Mouse (Mus musculus) ES-Bruce4 (cell line): ENCODE measurements around the gene Zdhhc5. TPM values are rescaled to one million over a fixed set of nuclear protein-coding genes. Genes with fewer than 3 reads are reported as not detected.
A peak's percentile ranks its signal among the peaks of the same experiment; 100 is the strongest.

ENCODE experiments used
- H3K27ac ChIP-seq: 2 replicates; pipeline ENCODE4 v1.5.1; 2012; ENCODE audit warnings: low read length, inconsistent platforms; ENCODE audit not compliant: insufficient read depth
- H3K27me3 ChIP-seq: 2 replicates; pipeline ENCODE4 v1.6.1; 2012; ENCODE audit warnings: mild to moderate bottlenecking, low read length, inconsistent platforms; ENCODE audit not compliant: control insufficient read depth, poor library complexity, insufficient read depth, severe bottlenecking
- H3K36me3 ChIP-seq: 2 replicates; pipeline ENCODE4 v1.6.1; 2012; ENCODE audit warnings: inconsistent platforms, mild to moderate bottlenecking, low read length, moderate library complexity; ENCODE audit not compliant: control insufficient read depth, poor library complexity, insufficient read depth, severe bottlenecking
- H3K4me1 ChIP-seq: one replicate; pipeline ENCODE4 v1.8.1; 2011; ENCODE audit warnings: low read length; ENCODE audit not compliant: control insufficient read depth, insufficient read depth
- H3K4me3 ChIP-seq: 2 replicates; pipeline ENCODE4 v1.5.1; 2011; ENCODE audit warnings: low read depth, mild to moderate bottlenecking, low read length
- H3K9ac ChIP-seq: 2 replicates; pipeline ENCODE4 v1.6.1; 2012; ENCODE audit warnings: low read depth, mild to moderate bottlenecking, inconsistent platforms; ENCODE audit not compliant: poor library complexity, severe bottlenecking
- H3K9me3 ChIP-seq: replicated peaks from 2 replicates; pipeline ENCODE4 v1.6.1; 2012; ENCODE audit warnings: mild to moderate bottlenecking, low read length, inconsistent platforms; ENCODE audit not compliant: control insufficient read depth, poor library complexity, insufficient read depth, severe bottlenecking
- CTCF ChIP-seq: IDR thresholded peaks from one replicate; pipeline ENCODE4 v1.8.1; 2011; ENCODE audit warnings: low read depth, low read length
- EP300 ChIP-seq: IDR thresholded peaks from 2 replicates; pipeline ENCODE4 v1.6.1; 2011; ENCODE audit warnings: low read depth, low read length; ENCODE audit not compliant: insufficient read depth
- POLR2A ChIP-seq: IDR thresholded peaks from one replicate; pipeline ENCODE4 v1.8.1; 2011; ENCODE audit warnings: low read length; ENCODE audit not compliant: insufficient read depth
- polyA plus RNA-seq: library from polyadenylated mRNA; stranded (reverse); fragments of >200 nt; gene quantifications from 2 replicates; pipeline ENCODE4 v1.2.4, GENCODE M21; 2011; ENCODE audit warnings: low read depth; ENCODE audit not compliant: missing spikeins, insufficient read depth, insufficient read length

Gene Zdhhc5
- 39.6 and 42.4 TPM in 2 replicates for polyA plus RNA-seq

- TF ChIP-seq POLR2A (peak; percentile 58), EP300 (no peak), CTCF (no peak)
- no peaks in the 10 kb centered on the region for H3K9me3 ChIP-seq
- peak within 1 kb of the TSS; percentile 69 for H3K27ac ChIP-seq
- H3K9ac ChIP-seq = peak within 1 kb of the TSS; percentile 98
- H3K36me3 ChIP-seq = peaks cover 12% of the 10 kb centered on the region
- peak within 1 kb of the TSS; percentile 96 for H3K4me3 ChIP-seq
- H3K4me1 ChIP-seq = no peaks in the 10 kb centered on the region
- no peaks in the 10 kb centered on the region for H3K27me3 ChIP-seq
These were observed at the start of gene Zdhhc5 for GRCm38 (mm10) chr2:84714811-84715561. Gene Zdhhc5 (minus strand): TSS chr2:84715180.

- TF ChIP-seq EP300 (no peak), POLR2A (no peak), CTCF (no peak)
- H3K4me1 ChIP-seq = no peaks in the 10 kb centered on the region
- H3K27ac ChIP-seq = no peak overlapping the region
- H3K36me3 ChIP-seq = no peaks in the 10 kb centered on the region
- no peaks in the 10 kb centered on the region for H3K27me3 ChIP-seq
- no peak overlapping the region for H3K9ac ChIP-seq
- H3K4me3 ChIP-seq = no peak overlapping the region
- H3K9me3 ChIP-seq = no peaks in the 10 kb centered on the region
These were observed 47.8 kb upstream of the Zdhhc5 start for GRCm38 (mm10) chr2:84762818-84763217.

GRCm38 (mm10) chr2:84762295-84762694 lies 47.3 kb upstream of the Zdhhc5 start:
- Histone ChIP-seq H3K4me3 (no peak overlapping the region), H3K27ac (peak overlapping the region; percentile 26; the same call in 1 of the 2 replicates), H3K9ac (no peak overlapping the region), H3K4me1 (no peaks in the 10 kb centered on the region), H3K9me3 (no peaks in the 10 kb centered on the region), H3K36me3 (no peaks in the 10 kb centered on the region), H3K27me3 (no peaks in the 10 kb centered on the region)
- TF ChIP-seq CTCF = no peak
- TF ChIP-seq POLR2A = no peak
- no peak for TF ChIP-seq EP300

GRCm38 (mm10) chr2:84761840-84762239 lies 46.9 kb upstream of the Zdhhc5 start:
- TF ChIP-seq EP300 = no peak
- no peak for TF ChIP-seq CTCF
- no peak for TF ChIP-seq POLR2A
- H3K4me1 ChIP-seq = peaks cover under 1% of the 10 kb centered on the region

GRCm38 (mm10) chr2:84761309-84761708 lies 46.3 kb upstream of the Zdhhc5 start:
- TF ChIP-seq CTCF (no peak), EP300 (no peak)
- Histone ChIP-seq H3K27me3 (no peaks in the 10 kb centered on the region), H3K9me3 (no peaks in the 10 kb centered on the region), H3K4me1 (peaks cover 3% of the 10 kb centered on the region), H3K4me3 (no peak overlapping the region), H3K9ac (no peak overlapping the region), H3K36me3 (no peaks in the 10 kb centered on the region), H3K27ac (no peak overlapping the region)

More at GRCm38 (mm10) chr2:84761840-84762239, 46.9 kb upstream of the Zdhhc5 start:
- H3K27ac ChIP-seq = peak overlapping the region; percentile 26; the same call in 1 of the 2 replicates
- H3K9me3 ChIP-seq = no peaks in the 10 kb centered on the region
- no peaks in the 10 kb centered on the region for H3K36me3 ChIP-seq
- H3K4me3 ChIP-seq = no peak overlapping the region
- no peak overlapping the region for H3K9ac ChIP-seq
- no peaks in the 10 kb centered on the region for H3K27me3 ChIP-seq

GRCm38 (mm10) chr2:84760777-84761176 lies 45.8 kb upstream of the Zdhhc5 start:
- no peak overlapping the region for H3K9ac ChIP-seq
- TF ChIP-seq CTCF (no peak), EP300 (no peak), POLR2A (no peak)
- no peak overlapping the region for H3K4me3 ChIP-seq
- H3K36me3 ChIP-seq = no peaks in the 10 kb centered on the region
- no peaks in the 10 kb centered on the region for H3K27me3 ChIP-seq
- H3K9me3 ChIP-seq = no peaks in the 10 kb centered on the region
- no peak overlapping the region for H3K27ac ChIP-seq
- H3K4me1 ChIP-seq = peaks cover 3% of the 10 kb centered on the region
